Mouse (Mus musculus): ENCODE measurements around the gene Hps6. TPM values are rescaled to one million over a fixed set of nuclear protein-coding genes. Genes with fewer than 3 reads are reported as not detected.

Gene Hps6
- polyA plus RNA-seq, 1 experiment from 2014 or later = 4.7 TPM

- H3K4me2 ChIP-seq = no peak overlapping the region
- ATAC-seq (ENCODE audit: low read depth) = no peak
- no peak overlapping the region for H3K9ac ChIP-seq
- peaks cover 12% of the 10 kb centered on the region for H3K4me1 ChIP-seq (replicated peaks)
- no peak overlapping the region for H3K4me3 ChIP-seq
- H3K9me3 ChIP-seq = no peaks in the 10 kb centered on the region
- H3K27me3 ChIP-seq = no peaks in the 10 kb centered on the region
- 0 out of 2 replicates have a peak overlapping the region, but pooled peaks have one; percentile 1 for H3K27ac ChIP-seq (replicated peaks)
- 73% methylated on average over 9 of the region's 9 CpGs for WGBS
- H3K36me3 ChIP-seq = peaks cover 67% of the 10 kb centered on the region
Measured at GRCm38 (mm10) chr19:46031689-46032432, 28.6 kb downstream of the Hps6 start.

DNA sequence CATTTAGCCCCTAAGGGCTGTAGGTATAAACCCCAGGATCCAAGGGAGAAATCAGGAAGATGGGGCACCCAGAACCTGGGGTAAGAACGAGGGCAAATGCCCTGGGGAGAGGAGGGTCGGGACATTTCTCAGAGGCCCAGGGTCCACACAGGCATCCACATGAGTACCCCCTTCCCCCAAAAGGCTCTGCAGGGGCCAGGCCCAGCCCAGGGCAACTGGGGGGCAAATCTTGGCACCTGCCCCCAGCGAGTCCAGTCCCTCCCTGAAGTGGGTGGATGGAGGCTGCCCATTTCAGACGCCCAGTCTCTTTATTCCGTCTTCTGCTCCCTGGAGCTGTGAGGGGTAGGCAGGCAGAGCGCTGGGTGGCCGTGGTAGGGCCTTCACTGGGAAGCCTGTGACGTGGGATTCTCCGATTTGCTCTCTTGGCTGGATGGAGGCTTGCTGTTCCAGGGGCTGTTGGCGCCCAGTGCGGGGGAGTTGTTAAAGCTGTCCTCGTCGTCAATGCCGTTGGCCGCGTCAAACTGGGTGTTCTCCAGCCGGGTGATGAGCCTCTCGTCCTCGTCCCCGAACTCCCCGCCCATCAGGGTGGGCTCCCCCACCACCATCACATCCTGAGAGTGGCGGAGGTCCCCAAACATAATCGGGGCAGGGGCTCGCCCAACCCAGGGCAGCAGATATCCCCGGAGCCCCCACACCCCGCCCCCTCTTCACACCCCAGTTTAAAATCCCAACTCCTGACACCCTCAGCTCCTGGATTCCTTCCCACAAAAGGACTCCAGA is 29.6 kb downstream of the Hps6 start:
- H3K27ac ChIP-seq (replicated peaks) = no peak overlapping the region
- no peak overlapping the region for H3K4me3 ChIP-seq
- H3K4me1 ChIP-seq (replicated peaks) = peaks cover 22% of the 10 kb centered on the region
- WGBS = 92% methylated on average over 26 of the region's 26 CpGs
- no peak for ATAC-seq (ENCODE audit: low read depth)
- H3K36me3 ChIP-seq = peaks cover 67% of the 10 kb centered on the region
- no peak overlapping the region for H3K4me2 ChIP-seq
- no peaks in the 10 kb centered on the region for H3K27me3 ChIP-seq
- H3K9ac ChIP-seq = no peak overlapping the region
- no peaks in the 10 kb centered on the region for H3K9me3 ChIP-seq

GRCm38 (mm10) chr19:46033911-46034310 is 30.6 kb downstream of the Hps6 start:
- H3K27me3 ChIP-seq = no peaks in the 10 kb centered on the region
- H3K27ac ChIP-seq (replicated peaks) = no peak overlapping the region
- H3K4me2 ChIP-seq = no peak overlapping the region
- H3K36me3 ChIP-seq = peaks cover 67% of the 10 kb centered on the region
- no peak overlapping the region for H3K9ac ChIP-seq
- ATAC-seq (ENCODE audit: low read depth) = no peak
- H3K4me1 ChIP-seq (replicated peaks) = peaks cover 30% of the 10 kb centered on the region
- no peaks in the 10 kb centered on the region for H3K9me3 ChIP-seq
- WGBS = 97% methylated on average over 11 of the region's 11 CpGs
- no peak overlapping the region for H3K4me3 ChIP-seq

GRCm38 (mm10) chr19:46035971-46036370 is 32.7 kb downstream of the Hps6 start:
- H3K36me3 ChIP-seq = peaks cover 57% of the 10 kb centered on the region
- WGBS = 89% methylated on average over 13 of the region's 13 CpGs
- H3K27ac ChIP-seq (replicated peaks) = no peak overlapping the region
- no peaks in the 10 kb centered on the region for H3K9me3 ChIP-seq
- peaks cover 44% of the 10 kb centered on the region for H3K4me1 ChIP-seq (replicated peaks)
- H3K4me3 ChIP-seq = peak overlapping the region; percentile 95
- no peaks in the 10 kb centered on the region for H3K27me3 ChIP-seq
- H3K9ac ChIP-seq = no peak overlapping the region
- H3K4me2 ChIP-seq = peak overlapping the region; percentile 100
- ATAC-seq (ENCODE audit: low read depth) = no peak

DNA sequence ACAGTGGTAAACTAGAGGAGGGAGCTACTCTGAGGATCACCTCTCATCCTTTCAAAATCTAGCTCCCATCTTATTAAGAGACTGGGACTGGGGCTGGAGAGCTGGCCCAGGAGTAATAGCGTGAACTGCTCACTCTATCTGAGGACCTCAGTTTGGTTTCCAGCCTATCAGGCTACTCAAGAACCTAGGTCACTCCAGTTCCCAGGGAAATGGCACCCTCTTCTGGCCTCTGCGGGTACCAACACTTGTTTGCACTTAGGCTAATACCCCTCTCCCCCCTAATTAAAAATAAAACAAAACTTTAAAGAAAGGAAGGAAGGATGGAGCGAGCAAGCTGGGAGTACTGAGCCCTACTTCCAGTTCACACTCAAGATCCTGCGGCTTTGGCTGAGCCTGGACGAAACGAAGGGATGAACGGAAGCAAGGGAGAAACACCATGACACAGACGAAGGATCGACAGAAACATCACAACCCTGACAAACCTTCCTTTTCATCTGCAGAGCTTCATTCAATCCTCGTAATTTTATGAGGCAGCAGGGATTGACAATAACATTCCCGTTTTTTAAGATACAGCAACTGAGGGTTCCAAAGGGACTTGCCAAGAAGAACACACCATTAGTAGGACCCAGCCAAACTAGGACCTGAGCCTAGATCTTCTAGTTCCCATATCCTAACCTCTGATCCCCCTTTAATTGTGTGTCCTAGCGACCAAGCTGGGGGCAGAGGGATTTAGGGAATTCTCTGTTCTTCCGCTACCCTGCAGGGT is 33.4 kb downstream of the Hps6 start:
- Histone ChIP-seq H3K9me3 (no peaks in the 10 kb centered on the region), H3K27ac (replicated peaks) (peak overlapping the region; percentile 99), H3K4me1 (replicated peaks) (peaks cover 51% of the 10 kb centered on the region), H3K36me3 (peaks cover 51% of the 10 kb centered on the region), H3K4me2 (peak overlapping the region; percentile 100), H3K4me3 (peak overlapping the region; percentile 95), H3K27me3 (no peaks in the 10 kb centered on the region), H3K9ac (peak overlapping the region; percentile 94)
- ATAC-seq (ENCODE audit: low read depth) = no peak
- 67% methylated on average over 13 of the region's 13 CpGs for WGBS

GRCm38 (mm10) chr19:46037243-46037924 is 34.1 kb downstream of the Hps6 start:
- no peak for ATAC-seq (ENCODE audit: low read depth)
- WGBS = 36% methylated on average over 6 of the region's 6 CpGs
- peak overlapping the region; percentile 94 for H3K9ac ChIP-seq

DNA sequence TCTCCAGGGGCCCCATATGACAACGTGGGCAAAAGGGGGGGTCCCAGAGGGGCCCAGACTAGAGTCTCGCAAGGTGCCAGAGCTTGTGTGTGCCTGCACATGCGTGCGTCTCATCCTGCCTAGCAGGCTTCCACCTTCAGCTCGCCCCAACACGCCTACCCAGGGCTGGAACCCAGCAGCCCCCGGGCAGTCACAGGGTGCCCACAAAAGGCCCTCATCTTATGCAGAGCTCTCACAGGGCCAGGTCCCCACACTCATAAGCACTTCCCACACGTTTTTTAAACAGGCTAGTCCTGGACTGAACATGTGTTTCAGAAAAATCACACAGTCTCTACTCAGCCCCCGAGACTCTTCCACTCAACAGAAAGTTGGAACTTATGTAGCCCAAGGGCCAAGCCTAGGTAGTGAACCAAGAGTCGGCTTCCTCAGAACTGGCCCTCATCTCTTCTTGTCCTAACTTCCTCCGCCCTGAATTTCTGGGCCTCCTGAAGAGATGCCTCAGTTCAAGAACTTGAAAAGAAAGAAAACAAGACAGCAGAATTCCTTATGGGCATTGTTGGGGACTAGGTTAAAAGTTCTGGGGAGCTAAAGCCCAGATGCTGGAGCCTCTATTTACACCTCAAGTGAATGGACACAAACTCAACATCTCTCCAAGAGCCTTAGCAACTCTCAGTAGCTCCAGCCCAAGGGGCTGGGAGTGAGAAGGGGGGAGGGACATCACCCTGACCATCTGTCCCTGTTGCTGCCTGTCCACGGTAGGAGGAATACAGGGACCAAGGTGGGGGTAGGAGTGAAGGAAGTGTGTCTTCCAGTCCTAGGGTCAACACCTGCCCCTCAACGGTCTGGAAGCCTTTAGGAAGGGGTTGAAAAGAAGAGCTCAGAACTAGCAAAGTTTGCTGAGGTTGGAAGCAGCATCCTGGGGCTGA is 34.9 kb downstream of the Hps6 start:
- Histone ChIP-seq H3K27me3 (no peaks in the 10 kb centered on the region), H3K9ac (peak overlapping the region; percentile 94), H3K36me3 (peaks cover 35% of the 10 kb centered on the region), H3K4me2 (peak overlapping the region; percentile 100), H3K4me3 (peak overlapping the region; percentile 95), H3K27ac (replicated peaks) (peak overlapping the region; percentile 99), H3K9me3 (no peaks in the 10 kb centered on the region), H3K4me1 (replicated peaks) (peaks cover 66% of the 10 kb centered on the region)
- 12% methylated on average over 13 of the region's 13 CpGs for WGBS
- no peak for ATAC-seq (ENCODE audit: low read depth)

More at GRCm38 (mm10) chr19:46037243-46037924, 34.1 kb downstream of the Hps6 start:
- H3K36me3 ChIP-seq = peaks cover 44% of the 10 kb centered on the region
- peak overlapping the region; percentile 95 for H3K4me3 ChIP-seq
- peak overlapping the region; percentile 100 for H3K4me2 ChIP-seq
- no peaks in the 10 kb centered on the region for H3K9me3 ChIP-seq
- H3K4me1 ChIP-seq (replicated peaks) = peaks cover 58% of the 10 kb centered on the region
- peak overlapping the region; percentile 99 for H3K27ac ChIP-seq (replicated peaks)
- no peaks in the 10 kb centered on the region for H3K27me3 ChIP-seq

GRCm38 (mm10) chr19:46038851-46039260 is 35.5 kb downstream of the Hps6 start:
- Histone ChIP-seq H3K36me3 (peaks cover 29% of the 10 kb centered on the region), H3K9me3 (no peaks in the 10 kb centered on the region), H3K4me1 (replicated peaks) (peaks cover 73% of the 10 kb centered on the region), H3K27ac (replicated peaks) (peak overlapping the region; percentile 99), H3K9ac (peak overlapping the region; percentile 94), H3K4me2 (peak overlapping the region; percentile 100), H3K27me3 (no peaks in the 10 kb centered on the region), H3K4me3 (peak overlapping the region; percentile 95)
- peak; percentile 20; the same call in 1 of the 2 replicates for ATAC-seq (ENCODE audit: low read depth)
- 0% methylated on average over 16 of the region's 17 CpGs for WGBS

- H3K27me3 ChIP-seq = no peaks in the 10 kb centered on the region
- H3K36me3 ChIP-seq = peaks cover 23% of the 10 kb centered on the region
- H3K9ac ChIP-seq = peak overlapping the region; percentile 94
- peak overlapping the region; percentile 100 for H3K4me2 ChIP-seq
- H3K4me1 ChIP-seq (replicated peaks) = peaks cover 77% of the 10 kb centered on the region
- WGBS = 2% methylated on average over 23 of the region's 30 CpGs
- H3K4me3 ChIP-seq = peak overlapping the region; percentile 95
- peak overlapping the region; percentile 99 for H3K27ac ChIP-seq (replicated peaks)
- ATAC-seq (ENCODE audit: low read depth) = peak; percentile 77
- no peaks in the 10 kb centered on the region for H3K9me3 ChIP-seq
Measured at GRCm38 (mm10) chr19:46039478-46039877, 36.2 kb downstream of the Hps6 start.

GRCm38 (mm10) chr19:46040149-46040902 is 37.0 kb downstream of the Hps6 start:
- WGBS = 41% methylated on average over 14 of the region's 14 CpGs
- Histone ChIP-seq H3K4me2 (peak overlapping the region; percentile 100), H3K9me3 (no peaks in the 10 kb centered on the region), H3K4me1 (replicated peaks) (peaks cover 77% of the 10 kb centered on the region), H3K27me3 (no peaks in the 10 kb centered on the region), H3K27ac (replicated peaks) (peak overlapping the region; percentile 99), H3K36me3 (peaks cover 14% of the 10 kb centered on the region), H3K4me3 (peak overlapping the region; percentile 95), H3K9ac (peak overlapping the region; percentile 94)
- no peak for ATAC-seq (ENCODE audit: low read depth)

Measured in neural tube, embryonic 13.5 days (tissue).